Mouse (Mus musculus): ENCODE measurements around the gene Cnppd1. TPM values are rescaled to one million over a fixed set of nuclear protein-coding genes. Genes with fewer than 3 reads are reported as not detected.

Cnppd1 gene
- total RNA-seq, 2 experiments from 2014 or later = 31.7 to 33.4 TPM

Other genes with a start within 250 kb of the Cnppd1 start
- not detected for gene Cryba2, start 249.6 kb downstream of the Cnppd1 start, total RNA-seq (2021)
- 1 to 10 TPM; 1.6 to 2.1 TPM for gene Cfap65, start 207.1 kb downstream of the Cnppd1 start, total RNA-seq (2021)
- gene Ihh, start 191.0 kb downstream of the Cnppd1 start, total RNA-seq (2021) = under 1 TPM; 0.45 to 0.47 TPM
- 1 to 10 TPM; 1.9 to 2.7 TPM for gene Nhej1, start 17.5 kb downstream of the Cnppd1 start, total RNA-seq (2021)
- gene Slc23a3, start 8.8 kb downstream of the Cnppd1 start, total RNA-seq (2021) = under 1 TPM in 1 of 2 experiments, not detected in 1; 0.21 TPM
- gene Retreg2, start 67 bp upstream of the Cnppd1 start, total RNA-seq (2021) = 100 to 1,000 TPM; 151 to 153 TPM
- gene Zfand2b, start 25.9 kb upstream of the Cnppd1 start, total RNA-seq (2021) = 10 to 100 TPM; 20.2 to 21.3 TPM
- 10 to 100 TPM; 45.6 to 47.0 TPM for gene Abcb6, start 37.7 kb upstream of the Cnppd1 start, total RNA-seq (2021)
- gene Ankzf1, start 49.4 kb upstream of the Cnppd1 start, total RNA-seq (2021) = 10 to 100 TPM; 18.2 to 19.3 TPM
- 100 to 1,000 TPM; 111 to 119 TPM for gene Atg9a, start 49.5 kb upstream of the Cnppd1 start, total RNA-seq (2021)
- gene Glb1l, start 68.1 kb upstream of the Cnppd1 start, total RNA-seq (2021) = 10 to 100 TPM; 18.3 to 22.1 TPM
- 10 to 100 TPM; 94.4 to 95.0 TPM for gene Stk16, start 68.1 kb upstream of the Cnppd1 start, total RNA-seq (2021)
- 100 to 1,000 TPM; 456 to 464 TPM for gene Tuba4a, start 77.2 kb upstream of the Cnppd1 start, total RNA-seq (2021)
- gene A630095N17Rik, start 89.4 kb upstream of the Cnppd1 start, total RNA-seq (2021) = not detected
- 10 to 100 TPM; 64.1 to 69.0 TPM for gene Dnajb2, start 93.7 kb upstream of the Cnppd1 start, total RNA-seq (2021)
- 100 to 1,000 TPM; 257 to 262 TPM for gene Ptprn, start 121.8 kb upstream of the Cnppd1 start, total RNA-seq (2021)
- gene Resp18, start 135.7 kb upstream of the Cnppd1 start, total RNA-seq (2021) = 10 to 100 TPM; 72.5 to 81.7 TPM
- 10 to 100 TPM; 60.6 to 67.1 TPM for gene Dnpep, start 175.3 kb upstream of the Cnppd1 start, total RNA-seq (2021)
- gene Des, start 217.6 kb upstream of the Cnppd1 start, total RNA-seq (2021) = 1 to 10 TPM; 1.5 TPM
- gene Speg, start 232.6 kb upstream of the Cnppd1 start, total RNA-seq (2021) = 100 to 1,000 TPM; 182 to 186 TPM